Mouse (Mus musculus) limb, embryonic 11.5 days (tissue): ENCODE measurements around the gene Braf. TPM values are rescaled to one million over a fixed set of nuclear protein-coding genes. Genes with fewer than 3 reads are reported as not detected.
"Not testable (repeated sequence)": the region's sequence is repeated elsewhere in the genome, so short reads cannot be mapped to it uniquely, and the experiment has no call there.

Source experiments
- ATAC-seq: fragments of 200-750 bp; cut with Nextera tagmentation; 2 replicates; pipeline ENCODE4 v1.8.0; 2017; ENCODE audit warnings: low read depth; ENCODE audit not compliant: insufficient number of reproducible peaks, low FRiP score, low TSS enrichment
- DNase-seq: peaks from one replicate; pipeline ENCODE4 v3.0.0-alpha.2; 2015; ENCODE audit warnings: low spot score
- H3K27ac ChIP-seq: fragments of 300-500 bp; sonication (generic); replicated peaks from 2 replicates; pipeline ENCODE4 v1.5.1; 2014; ENCODE audit warnings: low read depth, mild to moderate bottlenecking, low read length
- H3K27me3 ChIP-seq: fragments of 300-500 bp; sonication (generic); 2 replicates; pipeline ENCODE4 v1.6.1; 2014; ENCODE audit warnings: mild to moderate bottlenecking, low read length, mixed read lengths; ENCODE audit not compliant: control insufficient read depth, insufficient read depth
- H3K36me3 ChIP-seq: fragments of 300-500 bp; sonication (generic); 2 replicates; pipeline ENCODE4 v1.6.1; 2014; ENCODE audit warnings: mild to moderate bottlenecking, low read length, moderate library complexity, mixed read lengths; ENCODE audit not compliant: control insufficient read depth, insufficient read depth
- H3K4me1 ChIP-seq: fragments of 300-500 bp; sonication (generic); 2 replicates; pipeline ENCODE4 v1.6.1; 2014; ENCODE audit warnings: low read length, mixed read lengths; ENCODE audit not compliant: control insufficient read depth, insufficient read depth
- H3K4me2 ChIP-seq: fragments of 300-500 bp; sonication (generic); 2 replicates; pipeline ENCODE4 v1.6.1; 2014; ENCODE audit warnings: low read depth, mild to moderate bottlenecking, moderate library complexity; ENCODE audit not compliant: severe bottlenecking
- H3K4me3 ChIP-seq: fragments of 300-500 bp; sonication (generic); 2 replicates; pipeline ENCODE4 v1.5.1; 2014; ENCODE audit warnings: low read depth, low read length
- H3K9ac ChIP-seq: fragments of 300-500 bp; sonication (generic); 2 replicates; pipeline ENCODE4 v1.6.1; 2014; ENCODE audit warnings: mild to moderate bottlenecking, low read length
- H3K9me3 ChIP-seq: fragments of 300-500 bp; sonication (generic); 2 replicates; pipeline ENCODE4 v1.6.1; 2016; ENCODE audit warnings: low read length; ENCODE audit not compliant: control insufficient read depth
- WGBS: fragments of 180-500 bp; shearing (Covaris S2); extraction: QIAGEN DNeasy Blood & Tissue Kit; methylation state at CpG from one replicate; pipeline ENCODE4 v1.1.7; 2014; 5-methylcytosine and 5-hydroxymethylcytosine counted together
- polyA plus RNA-seq: library from polyadenylated mRNA; unstranded; fragments of >200 nt; fragmentation: Nextera tagmentation; extraction: Ambion mirVana; gene quantifications from 2 replicates; pipeline ENCODE4 v1.2.1, GENCODE M21; 2014

Gene Braf
- polyA plus RNA-seq: 17.2 and 19.5 TPM in 2 replicates

DNA sequence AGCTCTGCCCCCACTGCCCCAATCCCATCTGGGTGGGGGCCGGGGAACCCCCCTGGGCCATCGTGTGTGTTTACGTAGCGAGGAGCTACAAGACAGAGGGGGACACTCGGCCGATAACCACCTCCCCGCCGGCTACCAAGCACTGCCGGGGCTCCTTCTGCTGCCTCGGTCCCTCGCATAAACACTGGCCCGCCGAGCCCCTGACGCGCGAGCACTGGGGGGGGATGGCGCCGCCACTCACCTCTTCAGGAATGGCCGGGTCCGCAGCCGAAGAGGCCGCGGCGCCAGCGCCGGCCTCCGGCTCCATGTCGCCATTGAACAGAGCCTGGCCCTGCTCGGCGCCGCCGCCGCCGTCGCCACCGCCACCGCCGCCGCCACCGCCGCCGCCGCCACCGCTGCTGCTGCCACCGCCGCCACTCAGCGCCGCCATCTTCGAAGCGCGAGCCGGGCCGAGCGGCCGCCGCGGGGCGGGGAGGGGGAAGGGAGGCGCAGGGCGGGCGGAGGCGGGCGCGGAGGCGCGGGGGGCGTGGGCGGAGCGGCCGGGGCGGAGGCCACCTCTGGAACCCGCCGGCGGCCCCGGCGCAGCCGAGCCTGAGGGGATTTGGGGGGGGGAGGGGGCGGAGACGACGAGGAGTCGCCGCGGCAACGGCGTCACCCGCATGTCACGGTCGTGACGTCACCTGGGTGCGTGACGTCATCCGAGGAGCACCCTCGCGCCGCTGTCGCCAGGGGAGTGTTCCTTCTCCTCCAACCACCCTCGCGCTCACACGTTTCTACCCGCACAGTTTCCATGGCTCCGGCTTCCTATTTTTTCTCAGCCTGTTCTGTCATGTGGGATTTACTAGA, at the start of gene Braf:
Gene Braf, minus strand, starts transcription at position 598 of the 846 bp plus-strand sequence.
- H3K27ac ChIP-seq: peak within 1 kb of the TSS; percentile 89
- H3K4me3 ChIP-seq: peak within 1 kb of the TSS; percentile 82
- DNase-seq (peak; percentile 94), ATAC-seq (peak; percentile 88)
- H3K4me1 ChIP-seq: peaks cover 10% of the 10 kb centered on the region
- under 1% methylated on average over 62 of the region's 101 CpGs for WGBS
- no peaks in the 10 kb centered on the region for H3K9me3 ChIP-seq
- peak within 1 kb of the TSS; percentile 84 for H3K9ac ChIP-seq
- no peaks in the 10 kb centered on the region for H3K27me3 ChIP-seq
- no peaks in the 10 kb centered on the region for H3K36me3 ChIP-seq
- H3K4me2 ChIP-seq: peak within 1 kb of the TSS; percentile 82

GRCm38 (mm10) chr6:39775029-39775428, 49.8 kb upstream of the Braf start:
- H3K36me3 ChIP-seq: no peaks in the 10 kb centered on the region
- no peaks in the 10 kb centered on the region for H3K27me3 ChIP-seq
- WGBS: 88% methylated on average over 9 of the region's 9 CpGs
- H3K9ac ChIP-seq: no peak overlapping the region
- ATAC-seq (no peak), DNase-seq (no peak)
- H3K9me3 ChIP-seq: no peaks in the 10 kb centered on the region
- no peaks in the 10 kb centered on the region for H3K4me1 ChIP-seq
- no peak overlapping the region for H3K4me2 ChIP-seq
- no peak overlapping the region for H3K4me3 ChIP-seq
- H3K27ac ChIP-seq: no peak overlapping the region

GRCm38 (mm10) chr6:39757229-39757628, 32.0 kb upstream of the Braf start:
- Histone ChIP-seq H3K36me3 (no peaks in the 10 kb centered on the region), H3K27ac (no peak overlapping the region), H3K9me3 (no peaks in the 10 kb centered on the region), H3K4me3 (no peak overlapping the region), H3K9ac (no peak overlapping the region), H3K4me2 (no peak overlapping the region), H3K4me1 (no peaks in the 10 kb centered on the region), H3K27me3 (no peaks in the 10 kb centered on the region)
- DNase-seq: peak; percentile 5
- WGBS: 93% methylated on average over 2 of the region's 2 CpGs
- ATAC-seq: no peak

DNA sequence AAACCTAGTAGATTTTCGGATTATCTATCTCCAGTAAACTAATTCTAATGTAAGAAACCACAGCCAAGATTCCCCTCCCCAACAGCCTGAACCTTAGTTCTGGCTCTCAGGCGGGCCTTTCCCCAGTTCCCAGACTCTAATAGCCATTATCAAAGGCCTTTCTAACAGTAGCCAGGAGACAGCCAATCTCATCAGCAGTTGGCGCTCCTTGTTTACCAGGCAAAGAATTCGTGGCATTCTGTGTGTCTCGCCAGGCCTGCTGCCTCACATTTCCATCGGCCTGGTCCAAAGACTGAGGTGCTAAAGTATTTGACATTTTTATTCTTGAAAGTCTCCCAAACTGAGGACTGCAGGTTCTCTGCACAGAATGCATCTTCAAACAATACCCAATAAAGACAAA, 24.6 kb upstream of the Braf start:
- Histone ChIP-seq H3K27ac (no peak overlapping the region), H3K4me1 (no peaks in the 10 kb centered on the region), H3K9ac (no peak overlapping the region), H3K4me2 (no peak overlapping the region), H3K36me3 (no peaks in the 10 kb centered on the region), H3K4me3 (no peak overlapping the region), H3K27me3 (no peaks in the 10 kb centered on the region), H3K9me3 (no peaks in the 10 kb centered on the region)
- ATAC-seq (no peak), DNase-seq (no peak)
- 19% methylated on average over 6 of the region's 6 CpGs for WGBS

GRCm38 (mm10) chr6:39747094-39747493, 21.8 kb upstream of the Braf start:
- Histone ChIP-seq H3K36me3 (no peaks in the 10 kb centered on the region), H3K9ac (no peak overlapping the region), H3K9me3 (no peaks in the 10 kb centered on the region), H3K27me3 (no peaks in the 10 kb centered on the region), H3K4me2 (no peak overlapping the region), H3K4me3 (no peak overlapping the region), H3K27ac (no peak overlapping the region), H3K4me1 (no peaks in the 10 kb centered on the region)
- DNase-seq (no peak), ATAC-seq (no peak)
- WGBS: 13% methylated on average over 1 of the region's 1 CpGs

DNA sequence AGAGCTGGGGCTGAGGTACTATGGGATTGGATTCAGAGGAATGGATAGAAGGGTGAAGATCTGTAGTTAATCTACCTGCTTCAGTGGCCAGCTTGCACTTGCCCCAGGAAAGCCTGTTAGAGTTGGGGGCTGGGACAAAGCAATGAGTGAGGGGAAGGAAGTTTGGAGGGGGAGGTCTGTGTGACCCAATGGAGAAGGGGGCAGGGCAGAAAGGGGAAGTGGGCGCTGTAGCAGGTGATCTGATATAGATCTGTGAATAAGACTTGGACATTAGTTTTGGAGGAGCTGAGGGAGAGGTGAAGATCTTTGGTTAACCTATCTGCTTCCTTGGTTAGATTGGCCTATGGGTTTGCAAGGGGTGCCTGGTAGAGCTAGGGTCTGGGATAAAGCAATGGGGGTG, 20.2 kb upstream of the Braf start:
- Histone ChIP-seq H3K9me3 (no peaks in the 10 kb centered on the region), H3K36me3 (no peaks in the 10 kb centered on the region), H3K4me3 (no peak overlapping the region), H3K4me1 (no peaks in the 10 kb centered on the region), H3K27ac (no peak overlapping the region), H3K27me3 (no peaks in the 10 kb centered on the region), H3K9ac (no peak overlapping the region), H3K4me2 (no peak overlapping the region)
- ATAC-seq (no peak), DNase-seq (no peak)
- 85% methylated on average over 1 of the region's 1 CpGs for WGBS

GRCm38 (mm10) chr6:39739698-39740097, 14.4 kb upstream of the Braf start:
- 92% methylated on average over 8 of the region's 9 CpGs for WGBS
- H3K27me3 ChIP-seq, H3K4me3 ChIP-seq, H3K9me3 ChIP-seq, H3K9ac ChIP-seq, H3K36me3 ChIP-seq, H3K27ac ChIP-seq, ATAC-seq, H3K4me2 ChIP-seq, H3K4me1 ChIP-seq: not testable (repeated sequence)
- DNase-seq: peak; percentile 3

DNA sequence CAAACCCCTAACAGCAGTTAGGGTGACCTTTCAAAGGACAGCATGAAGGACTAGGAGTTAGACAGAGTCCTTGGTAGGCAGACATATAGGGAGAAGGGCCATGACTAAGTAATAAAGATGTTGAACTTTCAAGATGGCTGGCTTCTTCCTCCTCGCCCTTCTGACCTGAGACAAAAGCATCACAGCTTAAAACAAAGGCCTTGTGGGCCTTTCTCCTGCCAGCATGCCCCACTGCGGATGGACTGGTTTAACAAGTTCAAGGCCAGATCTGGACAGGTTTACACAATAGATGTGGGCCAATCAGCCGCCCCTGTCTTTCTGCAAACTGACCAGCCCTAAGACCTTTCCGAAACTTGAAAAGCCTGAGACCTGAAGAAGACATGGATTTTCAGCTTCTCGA, 2.8 kb upstream of the Braf start:
- WGBS: 92% methylated on average over 5 of the region's 5 CpGs

More for the DNA sequence above, 2.8 kb upstream of the Braf start:
- no peak for ATAC-seq
- no peaks in the 10 kb centered on the region for H3K9me3 ChIP-seq
- H3K27ac ChIP-seq: no peak overlapping the region
- H3K27me3 ChIP-seq: no peaks in the 10 kb centered on the region
- peaks cover 7% of the 10 kb centered on the region for H3K4me1 ChIP-seq
- H3K9ac ChIP-seq: no peak overlapping the region
- DNase-seq: no peak
- H3K4me3 ChIP-seq: no peak overlapping the region
- no peak overlapping the region for H3K4me2 ChIP-seq
- H3K36me3 ChIP-seq: no peaks in the 10 kb centered on the region
